Mouse (Mus musculus) hematopoietic stem cell, adult 5-6 weeks (primary cell): ENCODE results near the gene Ptma. TPM values are rescaled to one million over a fixed set of nuclear protein-coding genes. Genes with fewer than 3 reads are reported as not detected.
"Not testable (repeated sequence)": the region's sequence is repeated elsewhere in the genome, so short reads cannot be mapped to it uniquely, and the experiment has no call there.

Experiments
- ATAC-seq, 2 experiments: fragments of 125-278 bp in 1 of 2; replicated peaks in 1 of 2; 2 replicates each; pipeline ENCODE4 v1.8.0; 2016 to 2017; ENCODE audit warnings: inconsistent platforms in 2 of 2, mild to moderate bottlenecking in 2 of 2, moderate number of reproducible peaks in 2 of 2, low read depth in 1 of 2, moderate TSS enrichment in 1 of 2; ENCODE audit not compliant: low FRiP score in 2 of 2, poor library complexity in 2 of 2, severe bottlenecking in 2 of 2, insufficient read depth in 1 of 2, low TSS enrichment in 1 of 2
- total RNA-seq: library from RNA; stranded (forward); fragments of 172-1452, 232-1000 nt; gene quantifications from 2 replicates; pipeline ENCODE4 v1.2.3, GENCODE M21; 2017

The Ptma gene
- total RNA-seq, 1 experiment from 2014 or later = 6,011 TPM

- ATAC-seq = no peak
Observed at GRCm38 (mm10) chr1:86506420-86506819, 20.1 kb upstream of the Ptma start.

DNA sequence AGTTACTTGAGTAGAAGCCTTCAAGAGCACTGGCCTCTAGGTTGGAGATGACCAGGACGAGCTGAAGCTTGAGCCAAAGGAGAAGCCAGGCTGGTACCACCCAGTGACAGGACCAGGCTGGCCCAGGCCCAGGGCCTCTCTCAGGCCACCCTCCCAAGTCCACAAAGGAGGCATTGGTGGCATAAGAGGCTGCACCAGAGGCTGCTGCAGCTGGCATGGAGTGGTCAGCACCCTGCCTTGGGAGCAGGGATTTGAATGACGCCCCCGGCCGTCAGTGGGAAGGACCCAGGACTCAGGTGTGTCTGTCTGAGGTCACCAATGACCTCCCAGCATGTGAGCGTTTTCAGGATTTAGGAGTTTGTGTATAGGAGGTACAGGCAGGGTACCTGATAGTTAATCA, 18.7 kb upstream of the Ptma start:
- ATAC-seq = no peak

DNA sequence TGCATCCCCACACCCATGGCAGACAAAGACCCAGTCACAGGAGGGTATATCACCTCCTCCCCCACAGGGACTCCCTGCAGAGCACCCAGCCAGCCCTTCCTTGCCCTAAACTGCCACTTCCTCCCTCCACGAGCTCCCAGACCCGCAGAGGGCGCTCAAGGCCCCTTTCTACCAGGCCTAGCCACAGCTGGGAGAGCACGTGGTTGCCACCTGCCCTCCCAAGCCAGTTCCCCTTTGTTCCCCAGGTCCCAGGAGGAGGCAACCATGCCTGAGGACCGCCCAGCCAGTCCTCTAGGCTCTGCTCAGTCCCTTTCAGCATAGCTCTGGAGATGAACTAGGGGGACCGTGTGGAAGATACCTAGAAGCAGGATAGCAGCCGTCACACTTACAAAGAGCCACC, 17.1 kb upstream of the Ptma start:
- peak; percentile 89 to 93 for ATAC-seq

- ATAC-seq = no peak
Observed at GRCm38 (mm10) chr1:86510266-86510665, 16.3 kb upstream of the Ptma start.

DNA sequence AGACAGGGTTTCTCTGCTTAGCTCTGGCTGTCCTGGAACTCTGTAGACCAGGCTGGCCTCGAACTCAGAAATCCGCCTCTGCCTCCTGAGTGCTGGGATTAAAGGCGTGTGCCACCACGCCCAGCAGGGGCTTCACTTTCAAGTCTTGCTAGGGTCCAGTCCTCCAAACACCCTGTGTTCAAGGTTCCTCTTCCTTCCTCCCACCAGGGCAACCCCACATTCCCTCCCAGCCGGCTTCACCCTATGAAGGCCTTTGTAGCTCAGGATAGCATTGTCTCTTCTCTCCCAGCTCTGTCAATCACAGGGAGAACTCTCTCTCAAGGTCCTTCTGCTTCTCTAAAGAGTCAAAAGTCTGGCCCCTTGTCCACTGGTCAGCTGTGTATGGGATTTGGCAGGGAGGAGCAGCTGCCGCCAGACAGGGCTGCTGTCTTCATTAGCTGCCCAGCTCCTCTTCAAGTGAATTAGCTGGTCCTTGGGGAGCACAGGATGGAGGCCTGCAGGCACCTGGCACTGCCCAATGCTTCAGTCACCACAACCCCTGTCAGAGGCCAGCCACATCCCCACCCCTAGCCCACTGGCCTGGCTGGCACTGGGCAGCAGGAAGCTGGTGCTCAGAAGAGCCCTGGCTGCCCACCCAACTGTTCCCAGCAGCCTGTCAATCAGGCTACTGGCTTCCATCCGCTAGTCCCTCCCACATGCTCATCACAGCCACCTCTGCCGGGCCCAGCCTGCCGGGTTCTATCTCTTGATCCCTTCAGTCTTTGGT, 15.7 kb upstream of the Ptma start:
- ATAC-seq = 0 out of 4 replicates have a peak, but pooled peaks of 1 of the 2 experiments have one; percentile 9

DNA sequence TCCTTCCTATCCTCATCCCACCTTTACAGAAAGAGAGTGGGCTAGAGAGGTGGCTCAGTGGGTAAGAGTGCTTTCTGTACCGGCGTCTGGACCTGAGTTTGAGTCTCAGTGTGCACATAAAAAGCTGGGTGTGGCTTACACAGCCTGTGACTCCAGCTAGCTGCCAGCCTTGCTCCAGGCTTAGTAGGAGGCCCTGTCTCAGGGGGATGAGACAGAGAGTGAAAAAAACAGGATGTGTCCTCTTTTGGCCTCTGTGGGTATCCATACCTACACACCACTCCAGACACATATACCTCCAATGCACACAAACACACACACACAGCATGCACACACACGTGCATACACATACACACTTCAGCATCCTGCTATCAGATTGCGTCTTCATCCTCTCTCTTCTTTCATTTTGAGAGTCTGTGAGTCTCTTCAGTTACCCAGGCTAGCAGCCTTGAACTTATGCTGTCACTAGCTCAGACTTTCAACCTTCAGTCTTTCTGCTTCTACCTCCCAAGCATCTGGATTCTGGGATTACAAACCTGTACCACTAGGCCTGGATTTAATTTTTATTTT, 14.3 kb upstream of the Ptma start:
- ATAC-seq = no peak

DNA sequence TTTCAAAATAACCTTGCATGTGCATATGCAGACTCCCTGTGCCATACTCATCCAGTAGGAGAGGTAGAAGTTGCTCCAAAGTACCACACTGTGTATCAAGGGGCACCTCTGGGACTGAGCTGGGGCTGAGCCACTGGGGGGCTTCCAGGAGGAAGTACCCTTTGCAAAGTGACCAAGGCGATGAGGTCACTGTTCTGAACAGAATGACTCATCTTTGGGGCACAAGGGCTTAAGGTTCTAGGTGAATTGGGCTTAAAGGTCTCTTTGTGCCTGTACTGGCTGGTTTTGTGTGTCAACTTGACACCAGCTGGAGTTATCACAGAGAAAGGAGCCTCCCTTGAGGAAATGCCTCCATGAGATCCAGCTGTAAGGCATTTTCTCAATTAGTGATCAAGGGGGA, 13.5 kb upstream of the Ptma start:
- not testable (repeated sequence) for ATAC-seq

GRCm38 (mm10) chr1:86515715-86516410, 10.7 kb upstream of the Ptma start:
- 0 out of 4 replicates have a peak, but pooled peaks of 1 of the 2 experiments have one; percentile 43 for ATAC-seq

DNA sequence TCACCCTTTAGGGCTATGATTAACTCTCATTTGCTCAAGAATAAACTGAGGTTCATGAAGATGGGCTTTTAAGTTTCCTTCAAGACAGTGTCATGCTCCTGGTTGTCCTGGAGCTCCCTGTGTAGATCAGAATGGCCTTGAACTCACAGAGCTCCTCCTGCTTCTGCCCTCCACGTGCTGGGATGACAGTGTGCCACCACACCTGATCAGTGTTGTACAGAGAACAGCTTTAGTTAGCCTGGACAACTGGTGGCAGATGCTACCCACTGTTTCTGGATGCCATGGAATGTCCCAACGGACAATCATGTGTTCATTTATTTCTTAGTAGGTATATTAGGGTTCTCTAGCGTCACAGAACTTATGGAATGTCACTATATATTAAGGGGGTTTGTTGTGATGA, 9.4 kb upstream of the Ptma start:
- no peak for ATAC-seq

GRCm38 (mm10) chr1:86520361-86520760, 6.2 kb upstream of the Ptma start:
- ATAC-seq = no peak

- ATAC-seq = no peak
Observed at GRCm38 (mm10) chr1:86522286-86522871, 4.1 kb upstream of the Ptma start.

DNA sequence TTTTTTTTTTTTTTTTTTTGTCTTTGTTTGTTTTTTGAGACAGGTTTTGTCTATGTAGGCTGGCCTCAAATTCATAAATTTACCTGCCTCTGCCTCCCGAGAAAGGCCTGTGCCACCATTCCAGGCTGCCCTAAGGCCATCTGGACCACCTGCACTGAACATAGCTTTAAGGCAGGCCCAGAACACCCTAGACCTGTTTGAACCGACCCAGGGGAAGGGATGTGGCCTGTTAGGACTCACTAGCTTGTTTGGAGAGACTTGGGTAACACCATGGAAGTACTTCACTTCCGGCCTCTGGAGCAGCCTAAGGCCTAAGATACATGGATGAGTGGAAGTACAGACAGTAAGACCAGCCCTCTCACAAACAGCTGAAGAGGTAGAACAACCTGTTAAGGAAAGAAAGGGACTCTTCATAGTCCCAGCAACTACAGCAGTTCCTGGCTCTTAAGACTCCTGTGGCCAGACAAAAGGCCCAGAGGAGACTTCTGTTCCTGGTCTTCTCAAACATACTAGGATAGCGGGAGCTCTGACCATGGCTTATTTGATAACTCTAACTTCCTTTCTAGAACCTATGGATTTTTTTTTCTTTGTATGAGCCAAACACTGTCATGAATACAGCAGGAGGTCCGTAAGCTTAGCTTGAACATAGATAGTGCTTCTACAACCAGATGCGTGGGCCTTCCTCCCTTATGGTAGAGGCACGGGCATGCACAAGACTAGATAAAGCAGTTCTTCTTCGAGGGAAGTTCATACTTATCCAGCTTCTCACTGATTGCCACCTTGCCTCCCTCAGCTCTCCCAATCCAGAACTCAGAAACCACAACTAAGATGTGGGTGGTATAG, 2.5 kb upstream of the Ptma start:
- ATAC-seq = no peak

DNA sequence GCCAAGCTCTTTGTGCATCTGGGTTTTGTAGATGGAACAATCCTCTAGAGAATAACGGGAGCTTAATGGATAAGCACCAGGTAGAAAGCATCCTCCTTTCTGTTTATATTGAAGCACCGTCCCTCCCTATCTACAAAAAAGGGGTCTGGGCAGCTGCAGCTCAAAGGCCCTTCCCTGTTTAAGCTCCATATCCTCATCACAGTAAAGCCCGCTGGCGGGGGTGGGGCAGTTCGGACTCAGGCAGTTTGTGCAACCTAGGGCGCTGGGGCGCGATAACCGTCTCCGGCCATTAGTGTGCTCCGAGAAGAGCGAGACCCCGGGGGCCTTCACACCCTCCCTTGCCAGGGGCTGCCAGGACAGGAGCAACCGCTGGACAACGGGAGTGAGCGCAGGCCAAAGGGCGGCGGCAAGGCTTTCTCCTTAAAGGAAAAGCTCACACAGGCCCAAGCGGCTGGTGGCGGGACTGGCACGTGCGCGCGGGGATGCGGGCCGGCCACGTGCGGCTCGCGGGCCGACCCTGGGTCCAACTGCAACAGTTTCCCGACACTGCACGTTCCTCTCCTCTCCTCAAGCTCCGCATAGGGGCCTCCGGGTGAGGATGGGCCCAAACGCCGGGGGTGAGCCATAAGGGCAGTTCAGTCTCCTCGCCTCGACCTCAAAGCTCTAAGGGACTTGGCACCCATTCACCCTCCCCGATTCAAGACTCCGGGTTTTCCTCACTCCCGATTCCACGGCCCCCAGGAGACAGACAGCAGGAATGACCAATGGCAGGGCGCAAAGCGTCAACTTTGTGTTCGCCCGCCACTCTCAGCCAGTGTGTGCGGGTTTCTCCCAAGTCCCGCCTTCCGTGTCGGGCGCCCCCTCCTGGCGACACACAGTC, 1.7 kb upstream of the Ptma start:
- peak; percentile 48 to 57 for ATAC-seq

DNA sequence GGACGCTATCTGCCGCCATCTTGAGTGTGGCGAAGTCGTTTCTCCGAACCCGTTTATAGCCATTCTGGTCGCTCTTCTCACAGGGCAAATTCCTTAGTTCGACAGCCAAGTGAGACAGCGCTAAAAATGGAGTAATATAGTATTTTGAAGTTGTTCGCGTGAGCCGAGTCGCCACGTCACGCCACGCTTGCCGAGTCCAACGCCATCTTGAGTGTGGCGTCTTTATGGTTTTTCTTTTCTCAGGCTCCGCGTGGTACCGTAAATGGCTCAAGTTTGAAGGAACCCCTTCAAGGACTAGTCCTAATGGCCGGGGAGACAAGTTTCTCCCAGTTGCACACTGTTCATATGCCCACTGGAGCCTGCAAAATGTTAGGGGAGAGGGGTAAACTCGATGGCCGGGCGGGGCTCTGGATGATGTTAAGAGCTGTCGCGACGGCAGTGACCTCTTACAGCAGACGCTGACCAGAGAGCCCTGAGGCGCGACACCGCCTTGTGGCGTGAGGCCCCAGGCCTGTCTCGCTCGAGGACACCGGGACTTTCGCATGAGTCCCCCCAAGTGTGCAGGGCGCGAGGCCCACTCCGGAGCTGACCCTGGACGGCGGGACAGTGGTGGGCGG, 919 bp upstream of the Ptma start:
- peak in 1 of 2 experiments; percentile 9; a peak in 2 of 4 replicates for ATAC-seq

- ATAC-seq = no peak
Observed at GRCm38 (mm10) chr1:86526789-86527598, 468 bp downstream of the Ptma start.
